Mouse (Mus musculus) lung, postnatal 36 days (tissue): ENCODE data around the gene Gm5737.

Experiments used
- DNase-seq: peaks from one replicate; pipeline ENCODE4 v3.0.0; 2022; ENCODE audit warnings: mixed read lengths

The Gm5737 gene

GRCm38 (mm10) chr7:120879972-120880371 lies 67.8 kb downstream of the Gm5737 start:
- no peak for DNase-seq

GRCm38 (mm10) chr7:120880770-120881169 lies 68.6 kb downstream of the Gm5737 start:
- DNase-seq = no peak
